Mouse (Mus musculus) liver, postnatal 0 days (tissue): ENCODE measurements around the gene Nrm. TPM values are rescaled to one million over a fixed set of nuclear protein-coding genes. Genes with fewer than 3 reads are reported as not detected.

Experiments used
- ATAC-seq: fragments of 200-750 bp; cut with Nextera tagmentation; 2 replicates; pipeline ENCODE4 v1.8.0; 2017; ENCODE audit warnings: mild to moderate bottlenecking, moderate library complexity
- DNase-seq: peaks from one replicate; pipeline ENCODE4 v3.0.0-alpha.2; 2016
- H3K27ac ChIP-seq: fragments of 300-500 bp; sonication (generic); 2 replicates; pipeline ENCODE4 v1.5.1; 2014; ENCODE audit warnings: antibody characterized with exemption, moderate library complexity, mild to moderate bottlenecking, low read depth
- H3K27me3 ChIP-seq: fragments of 300-500 bp; sonication (generic); 2 replicates; pipeline ENCODE4 v1.6.1; 2014; ENCODE audit warnings: low read length, control low read depth, mixed read lengths; ENCODE audit not compliant: insufficient read depth
- H3K36me3 ChIP-seq: fragments of 300-500 bp; sonication (generic); replicated peaks from 2 replicates; pipeline ENCODE4 v1.6.1; 2014; ENCODE audit warnings: mild to moderate bottlenecking, control low read depth, low read length, moderate library complexity, mixed read lengths; ENCODE audit not compliant: insufficient read depth
- H3K4me1 ChIP-seq: fragments of 300-500 bp; sonication (generic); 2 replicates; pipeline ENCODE4 v1.6.1; 2014; ENCODE audit warnings: antibody characterized with exemption, mild to moderate bottlenecking, control low read depth; ENCODE audit not compliant: insufficient read depth
- H3K4me2 ChIP-seq: fragments of 300-500 bp; sonication (generic); 2 replicates; pipeline ENCODE4 v1.6.1; 2014; ENCODE audit warnings: low read depth, mild to moderate bottlenecking, low read length, moderate library complexity, mixed read lengths
- H3K4me3 ChIP-seq: fragments of 300-500 bp; sonication (generic); 2 replicates; pipeline ENCODE4 v1.5.1; 2014; ENCODE audit warnings: low read depth, low read length
- H3K9ac ChIP-seq: fragments of 300-500 bp; sonication (generic); replicated peaks from 2 replicates; pipeline ENCODE4 v1.6.1; 2014; ENCODE audit warnings: mild to moderate bottlenecking, moderate library complexity
- H3K9me3 ChIP-seq: fragments of 300-500 bp; sonication (generic); 2 replicates; pipeline ENCODE4 v1.6.1; 2016; ENCODE audit warnings: mild to moderate bottlenecking, control low read depth, low read length, mixed read lengths
- CTCF ChIP-seq: sonication (generic); IDR thresholded peaks from 2 replicates; pipeline ENCODE4 v1.5.1; 2016; ENCODE audit warnings: antibody characterized with exemption, low read depth
- EP300 ChIP-seq: IDR thresholded peaks from 2 replicates; pipeline ENCODE4 v1.6.1; 2016; ENCODE audit warnings: antibody characterized with exemption, low read depth, mild to moderate bottlenecking
- WGBS: fragments of 180-500 bp; shearing (Covaris S2); extraction: QIAGEN DNeasy Blood & Tissue Kit; methylation state at CpG from one replicate; pipeline ENCODE4 v1.1.7; 2014; ENCODE audit not compliant: insufficient replicate concordance; 5-methylcytosine and 5-hydroxymethylcytosine counted together
- microRNA-seq: library from miRNA; unstranded; fragments of <30 nt; microRNA quantifications from one replicate; pipeline ENCODE4, GENCODE M21; 2016
- polyA plus RNA-seq: library from polyadenylated mRNA; unstranded; fragments of >200 nt; fragmentation: Nextera tagmentation; extraction: Ambion mirVana; gene quantifications from 2 replicates; pipeline ENCODE4 v1.2.1, GENCODE M21; 2015

Nrm gene
- polyA plus RNA-seq, 1 experiment from 2014 or later = 15.8 TPM

- H3K36me3 ChIP-seq = peaks cover 36% of the 10 kb centered on the region
- 57% methylated on average over 6 of the region's 6 CpGs for WGBS
- ATAC-seq (no peak), DNase-seq (no peak)
- H3K27me3 ChIP-seq = no peaks in the 10 kb centered on the region
- peak; percentile 35 for TF ChIP-seq CTCF
- TF ChIP-seq EP300 = no peak
- peak overlapping the region; percentile 94; the same call in 1 of the 2 replicates for H3K9ac ChIP-seq
- peak overlapping the region; percentile 81 for H3K4me2 ChIP-seq
- peak overlapping the region; percentile 95 for H3K27ac ChIP-seq
- H3K9me3 ChIP-seq = no peaks in the 10 kb centered on the region
- peaks cover 11% of the 10 kb centered on the region for H3K4me1 ChIP-seq
- peak overlapping the region; percentile 63 for H3K4me3 ChIP-seq
Measured at GRCm38 (mm10) chr17:35914975-35915374, 53.9 kb downstream of the Nrm start.

Small RNA genes within 50 kb of the gene (microRNA-seq; reads per million reads assigned to microRNA genes)
- 2.8 reads per million for gene Gm28033

Other genes starting within 250 kb of the Nrm start
- gene Gm9573, start 234.7 kb upstream of the Nrm start, polyA plus RNA-seq = not detected in 2 replicates
- not detected in 2 replicates for gene Mucl3, start 217.6 kb upstream of the Nrm start, polyA plus RNA-seq
- gene Vars2, start 193.7 kb upstream of the Nrm start, polyA plus RNA-seq = 4.6 and 5.0 TPM in 2 replicates
- 14.1 and 15.2 TPM in 2 replicates for gene Gtf2h4, start 187.6 kb upstream of the Nrm start, polyA plus RNA-seq
- 2.2 and 2.3 TPM in 2 replicates for gene Ddr1, start 156.7 kb upstream of the Nrm start, polyA plus RNA-seq
- 15.4 and 18.6 TPM in 2 replicates for gene Ier3, start 39.6 kb upstream of the Nrm start, polyA plus RNA-seq
- 25.9 and 31.3 TPM in 2 replicates for gene Flot1, start 38.1 kb upstream of the Nrm start, polyA plus RNA-seq
- gene Tubb5, start 23.0 kb upstream of the Nrm start, polyA plus RNA-seq = 198 and 213 TPM in 2 replicates
- 2.5 and 3.3 TPM in 2 replicates for gene Mdc1, start 19.8 kb upstream of the Nrm start, polyA plus RNA-seq
- gene Ppp1r18, start 4.3 kb downstream of the Nrm start, polyA plus RNA-seq = 14.1 and 15.3 TPM in 2 replicates
- 14.3 and 15.6 TPM in 2 replicates for gene Dhx16, start 18.5 kb downstream of the Nrm start, polyA plus RNA-seq
- gene 2310061I04Rik, start 36.1 kb downstream of the Nrm start, polyA plus RNA-seq = 15.6 and 16.9 TPM in 2 replicates
- gene Atat1, start 48.8 kb downstream of the Nrm start, polyA plus RNA-seq = 3.4 and 4.8 TPM in 2 replicates
- gene Mrps18b, start 55.1 kb downstream of the Nrm start, polyA plus RNA-seq = 81.2 and 82.4 TPM in 2 replicates
- 10.0 and 15.9 TPM in 2 replicates for gene Ppp1r10, start 55.1 kb downstream of the Nrm start, polyA plus RNA-seq
- gene Abcf1, start 108.4 kb downstream of the Nrm start, polyA plus RNA-seq = 37.8 and 47.7 TPM in 2 replicates
- 9.5 and 10.8 TPM in 2 replicates for gene Gnl1, start 118.5 kb downstream of the Nrm start, polyA plus RNA-seq
- 6.1 and 6.3 TPM in 2 replicates for gene Prr3, start 118.9 kb downstream of the Nrm start, polyA plus RNA-seq
- gene H2-T24, start 159.2 kb downstream of the Nrm start, polyA plus RNA-seq = 4.6 and 5.4 TPM in 2 replicates
- gene H2-T23, start 171.5 kb downstream of the Nrm start, polyA plus RNA-seq = 113 and 120 TPM in 2 replicates
- gene H2-T22, start 181.4 kb downstream of the Nrm start, polyA plus RNA-seq = 16.2 and 17.1 TPM in 2 replicates
- not detected in 2 replicates for gene Gm6034, start 181.6 kb downstream of the Nrm start, polyA plus RNA-seq
- gene Gm11127, start 197.1 kb downstream of the Nrm start, polyA plus RNA-seq = 0.12 TPM in 1 of 2 replicates, not detected in the other